Mouse (Mus musculus): Measurements from ENCODE around the gene Ttbk2. TPM values are rescaled to one million over a fixed set of nuclear protein-coding genes. Genes with fewer than 3 reads are reported as not detected.
A peak's percentile ranks its signal among the peaks of the same experiment; 100 is the strongest.

The Ttbk2 gene
- total RNA-seq, 2 experiments from 2014 or later: 4.0 to 7.9 TPM

DNA sequence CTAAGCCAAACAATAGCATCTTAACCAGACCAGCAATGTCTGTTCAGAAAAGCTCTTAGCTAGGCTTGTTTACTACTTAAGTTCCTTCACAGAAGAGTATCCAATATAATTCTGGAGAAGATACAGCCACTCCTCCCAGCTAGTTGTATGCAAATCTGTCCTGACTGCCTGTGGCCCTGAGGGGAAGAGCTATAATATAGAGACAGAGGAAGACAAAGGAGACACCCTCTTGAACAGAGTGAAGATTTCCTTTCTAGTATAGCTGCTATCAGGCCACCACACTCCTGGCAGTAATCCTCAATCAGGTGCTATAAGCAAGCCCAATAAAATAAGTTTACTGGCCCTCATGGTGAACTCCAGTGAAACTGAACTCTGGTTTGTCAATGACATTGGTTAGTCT is 88.5 kb downstream of the Ttbk2 start:
- ATAC-seq (replicated peaks; ENCODE audit: poor library complexity, severe bottlenecking): no peak

- ATAC-seq (replicated peaks; ENCODE audit: poor library complexity, severe bottlenecking): no peak
Observed at GRCm38 (mm10) chr2:120748041-120748440, 102.4 kb downstream of the Ttbk2 start.

- no peak for ATAC-seq (replicated peaks; ENCODE audit: poor library complexity, severe bottlenecking)
Observed at GRCm38 (mm10) chr2:120745496-120745895, 104.9 kb downstream of the Ttbk2 start.

DNA sequence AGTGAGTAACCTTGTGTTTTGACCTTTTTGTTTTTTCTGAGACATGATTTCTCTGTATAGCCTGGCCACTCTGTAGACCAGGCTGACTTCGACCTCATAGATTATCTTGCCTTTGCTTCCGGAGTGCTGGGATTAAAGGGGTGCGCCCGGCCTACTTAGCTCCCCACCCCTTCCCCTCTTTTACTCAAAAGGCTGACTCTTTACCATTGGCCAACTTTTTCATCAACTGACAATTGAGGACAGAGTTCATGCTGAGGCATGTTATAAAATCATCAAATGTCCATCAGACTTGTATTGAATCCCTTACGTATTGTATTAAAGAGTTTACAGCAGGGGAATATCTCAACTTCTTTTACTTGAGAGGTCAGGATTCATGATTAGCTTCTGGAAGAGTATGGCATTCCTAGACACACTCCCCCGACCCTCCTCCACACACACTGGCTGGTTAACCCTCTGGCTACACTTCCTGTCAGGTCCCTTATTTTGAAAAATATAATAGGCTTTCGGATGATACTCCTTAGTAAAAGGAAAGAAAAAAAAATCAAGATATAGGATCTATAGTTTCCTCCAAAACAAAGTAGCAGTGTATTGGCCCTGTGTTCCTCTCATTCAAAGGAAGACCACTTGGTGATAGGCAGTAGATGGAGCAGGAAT is 118.4 kb downstream of the Ttbk2 start:
- no peak for ATAC-seq (replicated peaks; ENCODE audit: poor library complexity, severe bottlenecking)

GRCm38 (mm10) chr2:120731167-120731862 is 119.1 kb downstream of the Ttbk2 start:
- peak; percentile 96 for ATAC-seq (replicated peaks; ENCODE audit: poor library complexity, severe bottlenecking)

- ATAC-seq (replicated peaks; ENCODE audit: poor library complexity, severe bottlenecking): no peak
Observed at GRCm38 (mm10) chr2:120730639-120731166, 119.7 kb downstream of the Ttbk2 start.

GRCm38 (mm10) chr2:120729775-120730585 is 120.4 kb downstream of the Ttbk2 start:
- ATAC-seq (replicated peaks; ENCODE audit: poor library complexity, severe bottlenecking): no peak

GRCm38 (mm10) chr2:120724176-120724575 is 126.2 kb downstream of the Ttbk2 start:
- no peak for ATAC-seq (replicated peaks; ENCODE audit: poor library complexity, severe bottlenecking)

- no peak for ATAC-seq (replicated peaks; ENCODE audit: poor library complexity, severe bottlenecking)
Observed at GRCm38 (mm10) chr2:120723621-120724020, 126.8 kb downstream of the Ttbk2 start.

- peak; percentile 44; the same call in 1 of the 2 replicates for ATAC-seq (replicated peaks; ENCODE audit: poor library complexity, severe bottlenecking)
Observed at GRCm38 (mm10) chr2:120722491-120722890, 127.9 kb downstream of the Ttbk2 start.

DNA sequence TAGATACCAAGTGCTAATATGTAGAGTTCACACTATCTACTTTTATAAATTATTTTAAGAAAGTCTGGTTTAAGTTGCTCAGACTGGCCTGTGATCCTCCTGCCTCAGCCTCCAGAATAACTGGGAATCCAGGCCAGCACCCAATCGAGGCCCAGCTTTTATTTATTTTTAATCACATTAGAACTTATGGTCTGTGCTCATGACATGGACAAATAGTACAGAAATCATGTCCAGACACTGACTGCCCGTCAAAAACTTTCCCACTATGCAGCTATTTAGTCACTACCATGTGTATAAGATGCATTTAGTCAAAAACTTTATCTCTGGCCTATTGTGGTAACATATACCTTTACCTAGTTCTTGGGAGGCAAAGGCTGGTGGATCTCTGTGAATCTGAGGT is 128.5 kb downstream of the Ttbk2 start:
- no peak for ATAC-seq (replicated peaks; ENCODE audit: poor library complexity, severe bottlenecking)

GRCm38 (mm10) chr2:120720821-120721220 is 129.6 kb downstream of the Ttbk2 start:
- no peak for ATAC-seq (replicated peaks; ENCODE audit: poor library complexity, severe bottlenecking)

DNA sequence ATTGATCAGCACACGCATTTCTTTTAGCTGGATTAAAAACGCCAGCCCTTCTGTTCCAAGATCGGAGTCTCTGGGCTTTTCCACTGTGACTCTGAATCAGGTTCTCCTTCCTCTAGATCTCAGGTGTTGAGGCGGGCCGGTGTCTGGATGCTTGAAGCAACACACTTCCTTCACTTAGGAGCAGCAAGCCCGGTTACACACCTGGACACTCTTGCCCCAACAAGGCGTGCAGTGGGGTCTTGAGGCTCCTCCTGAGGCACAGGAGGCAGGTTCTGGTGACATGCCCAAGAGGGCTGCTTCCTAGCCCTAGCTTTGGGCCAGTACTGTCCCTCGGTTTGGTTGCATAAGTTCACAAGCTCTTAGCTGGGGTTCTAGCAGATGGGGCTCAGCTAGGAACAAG is 131.9 kb downstream of the Ttbk2 start:
- no peak for ATAC-seq (replicated peaks; ENCODE audit: poor library complexity, severe bottlenecking)

DNA sequence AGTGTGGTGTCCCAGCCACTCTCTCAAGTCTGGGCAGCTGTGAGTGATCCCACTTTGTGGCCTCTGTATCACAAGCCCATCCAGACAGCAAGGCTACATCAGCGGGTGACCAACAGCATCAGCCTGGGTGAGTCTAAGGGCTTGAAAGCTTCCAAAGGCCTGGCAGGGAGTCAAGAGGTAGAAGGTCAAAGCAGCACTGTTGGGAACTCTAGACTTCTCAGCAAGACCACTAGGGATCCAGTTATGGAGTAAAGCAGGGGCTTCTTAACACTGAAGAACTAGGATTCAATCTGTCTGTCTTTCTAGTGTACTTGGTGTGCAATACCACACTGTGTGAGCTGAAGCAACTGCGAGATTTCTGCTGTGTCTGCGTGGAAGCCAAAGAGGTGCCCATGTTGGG is 137.0 kb downstream of the Ttbk2 start:
- no peak for ATAC-seq (replicated peaks; ENCODE audit: poor library complexity, severe bottlenecking)

DNA sequence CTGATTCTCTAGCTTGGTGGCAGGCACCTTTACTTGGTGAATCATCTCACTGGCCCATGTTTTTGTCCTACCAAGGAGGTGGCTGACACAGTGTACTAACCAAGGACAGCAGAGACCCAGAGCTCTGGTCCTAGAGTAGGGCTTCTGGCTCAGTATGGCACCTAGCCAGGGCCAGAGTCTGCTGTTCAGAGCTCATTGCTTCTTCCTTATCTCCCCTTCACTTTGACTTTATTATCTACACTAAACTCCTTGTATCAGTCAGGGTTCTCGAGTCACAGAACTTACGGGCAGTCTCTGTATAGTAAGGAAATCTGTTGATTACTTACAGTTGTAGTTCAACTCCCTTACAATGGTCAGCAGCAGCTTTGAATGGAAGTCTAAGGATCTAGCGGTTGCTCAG is 139.5 kb downstream of the Ttbk2 start:
- no peak for ATAC-seq (replicated peaks; ENCODE audit: poor library complexity, severe bottlenecking)

GRCm38 (mm10) chr2:120710154-120710553 is 140.2 kb downstream of the Ttbk2 start:
- no peak for ATAC-seq (replicated peaks; ENCODE audit: poor library complexity, severe bottlenecking)

GRCm38 (mm10) chr2:120707041-120707440 is 143.4 kb downstream of the Ttbk2 start:
- ATAC-seq (replicated peaks; ENCODE audit: poor library complexity, severe bottlenecking): no peak

DNA sequence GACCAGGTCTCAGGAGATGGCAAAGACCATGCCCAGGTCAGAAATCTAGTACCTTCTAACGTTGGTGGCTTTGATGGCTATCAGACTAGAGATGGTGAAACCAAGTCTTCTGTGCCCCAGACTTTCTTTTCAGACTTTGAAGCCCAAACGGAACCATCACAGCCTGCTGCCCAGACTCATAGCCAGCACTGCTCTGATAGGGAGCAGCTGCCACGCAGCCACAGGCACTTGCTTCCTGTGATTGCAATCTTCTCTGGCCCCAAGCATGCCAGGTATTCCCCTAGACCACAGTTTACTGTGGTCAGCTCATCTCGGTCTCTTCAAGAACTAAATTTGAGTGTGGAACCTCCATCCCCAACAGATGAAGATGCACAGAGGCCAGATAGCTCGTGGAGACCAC is 147.7 kb downstream of the Ttbk2 start:
- no peak for ATAC-seq (replicated peaks; ENCODE audit: poor library complexity, severe bottlenecking)

- no peak for ATAC-seq (replicated peaks; ENCODE audit: poor library complexity, severe bottlenecking)
Observed at GRCm38 (mm10) chr2:120700379-120700885, 150.0 kb downstream of the Ttbk2 start.

GRCm38 (mm10) chr2:120697767-120698166 is 152.6 kb downstream of the Ttbk2 start:
- no peak for ATAC-seq (replicated peaks; ENCODE audit: poor library complexity, severe bottlenecking)
